Mouse (Mus musculus) right cerebral cortex, postnatal 4 days (tissue): ENCODE measurements around the gene Tcp11l2.

Experiments
- DNase-seq: peaks from one replicate; pipeline ENCODE4 v3.0.0-alpha.2; 2022

The Tcp11l2 gene

GRCm38 (mm10) chr10:84658088-84658848 is 81.8 kb downstream of the Tcp11l2 start:
- no peak for DNase-seq

- DNase-seq: no peak
These were observed 82.9 kb downstream of the Tcp11l2 start for GRCm38 (mm10) chr10:84659281-84659680.

DNA sequence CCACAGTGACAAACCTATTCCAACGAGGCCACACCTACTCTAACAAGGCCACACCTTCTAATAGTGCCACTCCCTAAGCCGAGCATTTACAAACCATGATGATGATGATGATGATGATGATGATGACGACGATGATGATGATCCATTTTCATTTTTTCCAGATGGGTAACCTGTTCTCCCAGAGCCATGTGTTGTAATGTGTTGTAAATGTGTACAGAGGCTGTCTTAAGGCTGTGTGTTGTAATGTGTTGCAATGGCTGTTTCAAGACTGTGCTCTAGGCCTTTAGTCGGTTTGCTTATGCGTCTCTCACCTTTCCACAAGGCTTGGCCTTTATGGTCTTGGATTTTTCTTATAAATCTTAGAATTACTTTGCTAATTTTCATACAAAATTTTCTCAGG is 85.7 kb downstream of the Tcp11l2 start:
- DNase-seq: no peak
